Comparison of ENCODE assay signal across 9 mouse cellular contexts in genomic region chr11:64051195-64051968, GRCm38 (mm10). TPM values are rescaled to one million over a fixed set of nuclear protein-coding genes. Genes with fewer than 3 reads are reported as not detected.
DNase-seq lines count a peak whose midpoint lies in the region; ATAC-seq and TF ChIP-seq lines count a peak whose summit lies in the region.
"Had no signal": no experiment of that assay in that cellular context is flagged by ENCODE, and none has a peak within 500 bp of the region (broad histone marks: within the 10 kb centered on the region; RNA-seq: fewer than 3 reads in every experiment).

No protein-coding gene starts in this region.

- no peak overlapping the region for H3K4me2 ChIP-seq in heart, postnatal 0 days (ENCODE audit: low read depth, low read length)
- H3K4me2 ChIP-seq in midbrain, postnatal 0 days (ENCODE audit: low read depth, low read length, poor library complexity, severe bottlenecking) = no peak overlapping the region

- no peaks in the 10 kb centered on the region for H3K27me3 ChIP-seq in heart, postnatal 0 days (ENCODE audit: control insufficient read depth, insufficient read depth, low read length)
- H3K27me3 ChIP-seq in heart, adult 2 months (ENCODE audit: control insufficient read depth, insufficient read depth, low read length) = no peaks in the 10 kb centered on the region
- peaks cover 27% of the 10 kb centered on the region; the same call in 1 of the 2 replicates for H3K27me3 ChIP-seq in embryonic facial prominence, embryonic 10.5 days (replicated peaks; ENCODE audit: low read depth, poor library complexity, severe bottlenecking)
- no peaks in the 10 kb centered on the region for H3K27me3 ChIP-seq in midbrain, postnatal 0 days (ENCODE audit: insufficient read depth, low read length)

- TF ChIP-seq POLR2A in heart, adult 2 months (IDR thresholded peaks at IDR 0.05; ENCODE audit: insufficient read depth, low read depth, low read length) = no peak

- TF ChIP-seq CTCF in heart, postnatal 0 days (IDR thresholded peaks at IDR 0.05; ENCODE audit: low read depth) = no peak
- no peak for TF ChIP-seq CTCF in heart, adult 2 months (IDR thresholded peaks at IDR 0.05)
- TF ChIP-seq CTCF in midbrain, postnatal 0 days (IDR thresholded peaks at IDR 0.05) = no peak

- DNase-seq in heart, postnatal 0 days (ENCODE audit: low spot score) = peak; percentile 22
- DNase-seq in heart, adult 2 months = no peak
- DNase-seq in embryonic facial prominence, embryonic 10.5 days (ENCODE audit: low spot score) = peak; percentile 14
- peak; percentile 16 for DNase-seq in induced T-regulatory cell, adult 2 months (ENCODE audit: low read depth)
- peak; percentile 72 for DNase-seq in midbrain, postnatal 0 days (ENCODE audit: low spot score)
- DNase-seq in ovary, postnatal 10 days (ENCODE audit: low spot score) = no peak
- DNase-seq in gastrocnemius, adult 18-20 months (ENCODE audit: low spot score) = no peak

- peaks cover 14% of the 10 kb centered on the region for H3K4me1 ChIP-seq in heart, postnatal 0 days (ENCODE audit: control insufficient read depth, insufficient read depth)
- H3K4me1 ChIP-seq in heart, adult 2 months (ENCODE audit: control insufficient read depth, insufficient read depth, low read length) = peaks cover 2% of the 10 kb centered on the region; the same call in 1 of the 2 replicates
- H3K4me1 ChIP-seq in embryonic facial prominence, embryonic 10.5 days = peaks cover 24% of the 10 kb centered on the region
- H3K4me1 ChIP-seq in midbrain, postnatal 0 days (ENCODE audit: insufficient read depth, low read length) = no peaks in the 10 kb centered on the region

- 29% methylated on average over 9 of the region's 9 CpGs for WGBS in heart, postnatal 0 days
- WGBS in heart, adult 2 months = 49% methylated on average over 9 of the region's 9 CpGs
- 73% methylated on average over 9 of the region's 9 CpGs for WGBS in embryonic facial prominence, embryonic 10.5 days
- 32% methylated on average over 9 of the region's 9 CpGs for WGBS in midbrain, postnatal 0 days

- H3K36me3 ChIP-seq in heart, postnatal 0 days (replicated peaks; ENCODE audit: control insufficient read depth, insufficient read depth, low read length) = peaks cover 13% of the 10 kb centered on the region; the same call in 1 of the 2 replicates
- no peaks in the 10 kb centered on the region for H3K36me3 ChIP-seq in heart, adult 2 months (ENCODE audit: control insufficient read depth, insufficient read depth, low read length)
- H3K36me3 ChIP-seq in embryonic facial prominence, embryonic 10.5 days (replicated peaks) = peaks cover 6% of the 10 kb centered on the region; the same call in 1 of the 2 replicates
- no peaks in the 10 kb centered on the region for H3K36me3 ChIP-seq in midbrain, postnatal 0 days (ENCODE audit: insufficient read depth, low read length)

- H3K9ac ChIP-seq in heart, postnatal 0 days (replicated peaks; ENCODE audit: low read depth, low read length) = no peak overlapping the region
- no peak overlapping the region for H3K9ac ChIP-seq in heart, adult 2 months (ENCODE audit: low read depth, low read length)
- no peak overlapping the region for H3K9ac ChIP-seq in midbrain, postnatal 0 days (replicated peaks; ENCODE audit: low read length, poor library complexity, severe bottlenecking)

- intact Hi-C loops in heart, adult 2 months (cut with DNase I) = no loop called here

- no peak overlapping the region for H3K27ac ChIP-seq in heart, postnatal 0 days (ENCODE audit: low read depth)
- H3K27ac ChIP-seq in heart, adult 2 months = no peak overlapping the region
- H3K27ac ChIP-seq in embryonic facial prominence, embryonic 10.5 days (replicated peaks) = no peak overlapping the region
- no peak overlapping the region for H3K27ac ChIP-seq in midbrain, postnatal 0 days (ENCODE audit: low read depth, low read length)
- H3K27ac ChIP-seq: left cerebral cortex, adult 2 months had no signal

- H3K79me2 ChIP-seq in heart, adult 2 months (replicated peaks; ENCODE audit: control insufficient read depth, insufficient read depth, low read length) = peaks cover 4% of the 10 kb centered on the region

- TF ChIP-seq EP300 in heart, postnatal 0 days (IDR thresholded peaks at IDR 0.05; ENCODE audit: low read depth) = no peak
- no peak for TF ChIP-seq EP300 in heart, adult 2 months (IDR thresholded peaks at IDR 0.05; ENCODE audit: insufficient read depth, low read depth, low read length)

- ATAC-seq in heart, postnatal 0 days (ENCODE audit: insufficient read depth, low read depth) = peak; percentile 47; the same call in 1 of the 2 replicates
- ATAC-seq in midbrain, postnatal 0 days (ENCODE audit: low FRiP score) = peak; percentile 62; the same call in 1 of the 2 replicates
- ATAC-seq in megakaryocyte-erythroid progenitor cell, adult 5-6 weeks (replicated peaks; ENCODE audit: low FRiP score, low TSS enrichment, poor library complexity, severe bottlenecking) = no peak

- no peak overlapping the region for H3K4me3 ChIP-seq in heart, postnatal 0 days (ENCODE audit: low read depth, low read length)
- no peak overlapping the region for H3K4me3 ChIP-seq in heart, adult 2 months
- no peak overlapping the region for H3K4me3 ChIP-seq in embryonic facial prominence, embryonic 10.5 days
- H3K4me3 ChIP-seq in midbrain, postnatal 0 days (ENCODE audit: low read depth, low read length) = no peak overlapping the region
- H3K4me3 ChIP-seq: left cerebral cortex, adult 2 months had no signal

- no peaks in the 10 kb centered on the region for H3K9me3 ChIP-seq in heart, postnatal 0 days (replicated peaks; ENCODE audit: control insufficient read depth, low read length)
- H3K9me3 ChIP-seq in embryonic facial prominence, embryonic 10.5 days = no peaks in the 10 kb centered on the region
- H3K9me3 ChIP-seq in midbrain, postnatal 0 days (ENCODE audit: low read length) = no peaks in the 10 kb centered on the region

RNA-seq across cellular contexts. Expression of gene Cox10, which starts 27.9 kb away (rescaled TPM):
- total RNA-seq in heart, postnatal 0 days (2014; rRNA removed; ENCODE audit: low replicate concordance) = 31.2 and 33.2 TPM in 2 replicates
- 52.1 and 54.3 TPM in 2 replicates for polyA plus RNA-seq in heart, postnatal 0 days (2015; fragmentation: Nextera tagmentation; extraction: Ambion mirVana)
- total RNA-seq in heart, adult 2 months (2021) = 10 to 100 TPM; 67.4 to 81.0 TPM
- 52.9 and 57.3 TPM in 2 replicates for polyA plus RNA-seq in heart, adult 2 months (2012; rRNA removed)
- 30.9 and 31.2 TPM in 2 replicates for polyA plus RNA-seq in embryonic facial prominence, embryonic 10.5 days (2016; fragmentation: Nextera tagmentation; extraction: Ambion mirVana)
- 21.5 and 24.2 TPM in 2 replicates for total RNA-seq in midbrain, postnatal 0 days (2014; rRNA removed)
- polyA plus RNA-seq in midbrain, postnatal 0 days (2015; fragmentation: Nextera tagmentation; extraction: Ambion mirVana) = 34.5 and 36.4 TPM in 2 replicates
- total RNA-seq in megakaryocyte-erythroid progenitor cell, adult 5-6 weeks (2014; fragmentation: Nextera tagmentation) = 23.4 and 38.5 TPM in 2 replicates
- 24.3 and 33.2 TPM in 2 replicates for total RNA-seq in megakaryocyte-erythroid progenitor cell, adult 5-6 weeks (2017)
- 10 to 100 TPM; 39.3 to 41.9 TPM for total RNA-seq in gastrocnemius, adult 18-20 months (2021)

Comparison
In these comparisons a context has a peak if more than half of its experiments do, and no peak if none do; other contexts are left out.
1. DNase-seq: peak in heart, postnatal 0 days (single experiment), embryonic facial prominence, embryonic 10.5 days (single experiment), induced T-regulatory cell, adult 2 months (single experiment) and midbrain, postnatal 0 days (single experiment); none in heart, adult 2 months (0 of 2), ovary, postnatal 10 days (single experiment) and gastrocnemius, adult 18-20 months (single experiment).